Mouse (Mus musculus) monocyte, adult 59 days (primary cell): ENCODE data around the gene Fam20c. TPM values are rescaled to one million over a fixed set of nuclear protein-coding genes. Genes with fewer than 3 reads are reported as not detected.

Experiments
- total RNA-seq, 2 experiments: library from RNA; stranded (reverse); gene quantifications; one replicate each; pipeline ENCODE4 v1.2.4; 2023

Gene Fam20c
- total RNA-seq: 10 to 100 TPM; 21.3 to 22.3 TPM

GRCm38 (mm10) chr5:138754303-138755120, at the start of gene Fam20c:
Gene Fam20c, plus strand, starts transcription at chr5:138754514.

DNA sequence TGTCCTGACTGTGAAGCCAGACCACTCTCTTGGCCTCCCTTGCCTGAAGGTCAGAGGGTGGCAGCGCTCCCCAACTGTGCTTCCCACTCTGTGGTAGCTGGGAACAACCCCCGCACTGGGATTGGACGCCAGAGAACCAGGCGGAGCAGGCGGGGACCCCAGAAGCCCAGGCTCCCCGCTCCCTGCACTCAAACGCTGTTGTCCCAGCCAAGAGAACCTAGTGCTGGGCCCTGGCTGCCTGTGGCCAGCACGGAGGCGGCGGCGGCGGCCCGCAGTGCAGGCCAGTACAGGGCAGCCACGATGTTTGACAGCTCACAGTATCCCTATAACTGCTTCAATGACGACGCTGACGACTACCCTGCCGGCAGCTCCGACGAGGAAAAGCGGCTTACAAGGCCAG, 65.5 kb downstream of the Fam20c start, which contains the start of gene Gm5294:
Gene Gm5294, plus strand, starts transcription at position 301 of the 400 bp plus-strand sequence.

Other genes starting within 250 kb of the Fam20c start
- gene 1700123K08Rik, start 189.8 kb upstream of the Fam20c start, total RNA-seq: not detected
- 10 to 100 TPM; 17.2 to 17.6 TPM for gene Zfp68, start 134.8 kb upstream of the Fam20c start, total RNA-seq
- gene A430033K04Rik, start 131.7 kb upstream of the Fam20c start, total RNA-seq: 1 to 10 TPM; 1.8 to 2.2 TPM
- not detected for gene Gm5294, start 65.6 kb downstream of the Fam20c start, total RNA-seq
- gene Pdgfa, start 242.9 kb downstream of the Fam20c start, total RNA-seq: 1 to 10 TPM; 5.3 to 6.3 TPM